Mouse (Mus musculus): Measurements from ENCODE around the gene Nfkbia. TPM values are rescaled to one million over a fixed set of nuclear protein-coding genes. Genes with fewer than 3 reads are reported as not detected.

Nfkbia gene
- polyA plus RNA-seq, 1 experiment from 2014 or later = 70.4 TPM

GRCm38 (mm10) chr12:55474209-55474583 is 18.3 kb downstream of the Nfkbia start:
- Histone ChIP-seq H3K27ac (replicated peaks; ENCODE audit: low read depth, low read length) (no peak overlapping the region), H3K27me3 (ENCODE audit: control insufficient read depth, insufficient read depth, low read length) (no peaks in the 10 kb centered on the region), H3K9me3 (ENCODE audit: control insufficient read depth, low read length) (no peaks in the 10 kb centered on the region), H3K9ac (ENCODE audit: low read length) (no peak overlapping the region), H3K36me3 (ENCODE audit: control insufficient read depth, insufficient read depth, low read length) (no peaks in the 10 kb centered on the region), H3K4me3 (ENCODE audit: low read depth, low read length) (no peak overlapping the region), H3K4me1 (ENCODE audit: control insufficient read depth, insufficient read depth, low read length) (peaks cover 7% of the 10 kb centered on the region; the same call in 1 of the 2 replicates), H3K4me2 (ENCODE audit: low read depth, severe bottlenecking) (no peak overlapping the region)
- ATAC-seq (ENCODE audit: insufficient number of reproducible peaks, low FRiP score, low TSS enrichment, low read depth) (no peak), DNase-seq (ENCODE audit: low spot score) (no peak)
- 86% methylated on average over 13 of the region's 13 CpGs for WGBS

- H3K9ac ChIP-seq (ENCODE audit: low read length) = no peak overlapping the region
- no peaks in the 10 kb centered on the region for H3K36me3 ChIP-seq (ENCODE audit: control insufficient read depth, insufficient read depth, low read length)
- H3K27me3 ChIP-seq (ENCODE audit: control insufficient read depth, insufficient read depth, low read length) = no peaks in the 10 kb centered on the region
- H3K4me2 ChIP-seq (ENCODE audit: low read depth, severe bottlenecking) = no peak overlapping the region
- 30% methylated on average over 8 of the region's 8 CpGs for WGBS
- no peak overlapping the region for H3K27ac ChIP-seq (replicated peaks; ENCODE audit: low read depth, low read length)
- H3K4me1 ChIP-seq (ENCODE audit: control insufficient read depth, insufficient read depth, low read length) = peaks cover 7% of the 10 kb centered on the region; the same call in 1 of the 2 replicates
- DNase-seq (ENCODE audit: low spot score) = no peak
- H3K9me3 ChIP-seq (ENCODE audit: control insufficient read depth, low read length) = no peaks in the 10 kb centered on the region
- H3K4me3 ChIP-seq (ENCODE audit: low read depth, low read length) = no peak overlapping the region
- ATAC-seq (ENCODE audit: insufficient number of reproducible peaks, low FRiP score, low TSS enrichment, low read depth) = no peak; the same call in 1 of the 2 replicates
Measured at GRCm38 (mm10) chr12:55473250-55474208, 18.9 kb downstream of the Nfkbia start.

- H3K4me2 ChIP-seq (ENCODE audit: low read depth, severe bottlenecking) = no peak overlapping the region
- DNase-seq (ENCODE audit: low spot score) (no peak), ATAC-seq (ENCODE audit: insufficient number of reproducible peaks, low FRiP score, low TSS enrichment, low read depth) (no peak)
- no peaks in the 10 kb centered on the region for H3K36me3 ChIP-seq (ENCODE audit: control insufficient read depth, insufficient read depth, low read length)
- H3K4me1 ChIP-seq (ENCODE audit: control insufficient read depth, insufficient read depth, low read length) = peaks cover 7% of the 10 kb centered on the region; the same call in 1 of the 2 replicates
- H3K27me3 ChIP-seq (ENCODE audit: control insufficient read depth, insufficient read depth, low read length) = no peaks in the 10 kb centered on the region
- no peak overlapping the region for H3K4me3 ChIP-seq (ENCODE audit: low read depth, low read length)
- WGBS = 83% methylated on average over 9 of the region's 9 CpGs
- no peak overlapping the region for H3K27ac ChIP-seq (replicated peaks; ENCODE audit: low read depth, low read length)
- no peak overlapping the region for H3K9ac ChIP-seq (ENCODE audit: low read length)
- no peaks in the 10 kb centered on the region for H3K9me3 ChIP-seq (ENCODE audit: control insufficient read depth, low read length)
Measured at GRCm38 (mm10) chr12:55471344-55471743, 21.1 kb downstream of the Nfkbia start.

GRCm38 (mm10) chr12:55470442-55470841 is 22.0 kb downstream of the Nfkbia start:
- Histone ChIP-seq H3K4me3 (ENCODE audit: low read depth, low read length) (no peak overlapping the region), H3K4me2 (ENCODE audit: low read depth, severe bottlenecking) (no peak overlapping the region), H3K27ac (replicated peaks; ENCODE audit: low read depth, low read length) (no peak overlapping the region), H3K36me3 (ENCODE audit: control insufficient read depth, insufficient read depth, low read length) (no peaks in the 10 kb centered on the region), H3K9ac (ENCODE audit: low read length) (no peak overlapping the region), H3K9me3 (ENCODE audit: control insufficient read depth, low read length) (no peaks in the 10 kb centered on the region), H3K4me1 (ENCODE audit: control insufficient read depth, insufficient read depth, low read length) (peaks cover 7% of the 10 kb centered on the region; the same call in 1 of the 2 replicates), H3K27me3 (ENCODE audit: control insufficient read depth, insufficient read depth, low read length) (no peaks in the 10 kb centered on the region)
- DNase-seq (ENCODE audit: low spot score) = peak; percentile 42
- WGBS = 34% methylated on average over 5 of the region's 5 CpGs
- no peak for ATAC-seq (ENCODE audit: insufficient number of reproducible peaks, low FRiP score, low TSS enrichment, low read depth)

GRCm38 (mm10) chr12:55467331-55468180 is 24.9 kb downstream of the Nfkbia start:
- H3K9ac ChIP-seq (ENCODE audit: low read length) = no peak overlapping the region
- H3K27me3 ChIP-seq (ENCODE audit: control insufficient read depth, insufficient read depth, low read length) = no peaks in the 10 kb centered on the region
- no peak overlapping the region for H3K4me2 ChIP-seq (ENCODE audit: low read depth, severe bottlenecking)
- no peak for ATAC-seq (ENCODE audit: insufficient number of reproducible peaks, low FRiP score, low TSS enrichment, low read depth)
- no peak overlapping the region for H3K27ac ChIP-seq (replicated peaks; ENCODE audit: low read depth, low read length)
- H3K4me3 ChIP-seq (ENCODE audit: low read depth, low read length) = no peak overlapping the region
- DNase-seq (ENCODE audit: low spot score) = no peak
- peaks cover 17% of the 10 kb centered on the region; the same call in 1 of the 2 replicates for H3K4me1 ChIP-seq (ENCODE audit: control insufficient read depth, insufficient read depth, low read length)
- H3K9me3 ChIP-seq (ENCODE audit: control insufficient read depth, low read length) = no peaks in the 10 kb centered on the region
- WGBS = 56% methylated on average over 10 of the region's 10 CpGs
- no peaks in the 10 kb centered on the region for H3K36me3 ChIP-seq (ENCODE audit: control insufficient read depth, insufficient read depth, low read length)

GRCm38 (mm10) chr12:55466816-55467215 is 25.6 kb downstream of the Nfkbia start:
- no peak overlapping the region for H3K27ac ChIP-seq (replicated peaks; ENCODE audit: low read depth, low read length)
- no peak overlapping the region for H3K4me3 ChIP-seq (ENCODE audit: low read depth, low read length)
- no peak for ATAC-seq (ENCODE audit: insufficient number of reproducible peaks, low FRiP score, low TSS enrichment, low read depth)
- H3K27me3 ChIP-seq (ENCODE audit: control insufficient read depth, insufficient read depth, low read length) = no peaks in the 10 kb centered on the region
- WGBS = 73% methylated on average over 5 of the region's 5 CpGs
- no peaks in the 10 kb centered on the region for H3K9me3 ChIP-seq (ENCODE audit: control insufficient read depth, low read length)
- H3K4me2 ChIP-seq (ENCODE audit: low read depth, severe bottlenecking) = no peak overlapping the region
- DNase-seq (ENCODE audit: low spot score) = no peak
- H3K36me3 ChIP-seq (ENCODE audit: control insufficient read depth, insufficient read depth, low read length) = no peaks in the 10 kb centered on the region
- peaks cover 17% of the 10 kb centered on the region; the same call in 1 of the 2 replicates for H3K4me1 ChIP-seq (ENCODE audit: control insufficient read depth, insufficient read depth, low read length)
- H3K9ac ChIP-seq (ENCODE audit: low read length) = no peak overlapping the region

GRCm38 (mm10) chr12:55466088-55466701 is 26.3 kb downstream of the Nfkbia start:
- no peak for ATAC-seq (ENCODE audit: insufficient number of reproducible peaks, low FRiP score, low TSS enrichment, low read depth)
- Histone ChIP-seq H3K36me3 (ENCODE audit: control insufficient read depth, insufficient read depth, low read length) (no peaks in the 10 kb centered on the region), H3K4me2 (ENCODE audit: low read depth, severe bottlenecking) (no peak overlapping the region), H3K27me3 (ENCODE audit: control insufficient read depth, insufficient read depth, low read length) (no peaks in the 10 kb centered on the region), H3K4me3 (ENCODE audit: low read depth, low read length) (no peak overlapping the region), H3K9ac (ENCODE audit: low read length) (no peak overlapping the region), H3K27ac (replicated peaks; ENCODE audit: low read depth, low read length) (no peak overlapping the region), H3K9me3 (ENCODE audit: control insufficient read depth, low read length) (no peaks in the 10 kb centered on the region), H3K4me1 (ENCODE audit: control insufficient read depth, insufficient read depth, low read length) (peaks cover 21% of the 10 kb centered on the region; the same call in 1 of the 2 replicates)
- no peak for DNase-seq (ENCODE audit: low spot score)
- 80% methylated on average over 7 of the region's 7 CpGs for WGBS
